Mouse (Mus musculus): ENCODE measurements around the gene Rasd1. TPM values are rescaled to one million over a fixed set of nuclear protein-coding genes. Genes with fewer than 3 reads are reported as not detected.

Rasd1 gene
- total RNA-seq (2012; rRNA removed) (not detected in 2 replicates), polyA plus RNA-seq (2012; ENCODE audit: insufficient read depth in 1 of 2, insufficient read length in 2 of 2, low read depth in 1 of 2, low replicate concordance in 2 of 2, missing spikeins in 1 of 2) (under 1 TPM in 1 of 2 experiments, not detected in 1; 0.06 TPM)

GRCm38 (mm10) chr11:59964818-59965217 lies at the start of gene Rasd1:
Gene Rasd1, minus strand, starts transcription at chr11:59964944.
- Histone ChIP-seq H3K36me3 (ENCODE audit: control insufficient read depth in 1 of 2, insufficient read depth in 2 of 2, low read length in 2 of 2) (peaks cover 2 to 9% of the 10 kb centered on the region in 2 experiments), H3K79me2 (ENCODE audit: control insufficient read depth, insufficient read depth, low read length, poor library complexity) (no peaks in the 10 kb centered on the region), H3K9me3 (replicated peaks; ENCODE audit: insufficient read depth, low read length) (no peaks in the 10 kb centered on the region), H3K9ac (ENCODE audit: control insufficient read depth, low read depth, low read length, poor library complexity, severe bottlenecking) (peak within 1 kb of the TSS; percentile 69), H3K4me1 (ENCODE audit: control insufficient read depth in 1 of 2, insufficient read depth in 2 of 2, low read length in 2 of 2) (peaks cover 18 to 28% of the 10 kb centered on the region in 2 experiments), H3K27me3 (ENCODE audit: control insufficient read depth in 1 of 2, insufficient read depth in 2 of 2, low read length in 2 of 2) (no peaks in the 10 kb centered on the region), H3K27ac (ENCODE audit: control insufficient read depth, low read depth, low read length) (0 out of 2 replicates have a peak within 1 kb of the TSS, but pooled peaks have one; percentile 3), H3K4me3 (ENCODE audit: control insufficient read depth in 1 of 2, insufficient read depth in 1 of 2, low read depth in 2 of 2, low read length in 2 of 2) (peak within 1 kb of the TSS; percentile 64 to 96)
- DNase-seq (ENCODE audit: low read depth, low spot score), result peak; percentile 87
- TF ChIP-seq ETS1 (IDR thresholded peaks at IDR 0.05; ENCODE audit: low read depth, low read length) (no peak), ZMIZ1 (IDR thresholded peaks at IDR 0.05; ENCODE audit: low read depth, low read length) (peak; percentile 70; the same call in 1 of the 2 replicates), ZNF384 (IDR thresholded peaks at IDR 0.05; ENCODE audit: low read depth, low read length) (no peak), USF1 (IDR thresholded peaks at IDR 0.05; ENCODE audit: low read depth, low read length) (no peak), POLR2AphosphoS2 (IDR thresholded peaks at IDR 0.05; ENCODE audit: low read length) (peak; percentile 29; the same call in 1 of the 2 replicates), BHLHE40 (IDR thresholded peaks at IDR 0.05; ENCODE audit: borderline replicate concordance, low read depth, low read length) (no peak), MAFK (IDR thresholded peaks at IDR 0.05; ENCODE audit: borderline replicate concordance, low read depth, low read length) (no peak), MYB (IDR thresholded peaks at IDR 0.05; ENCODE audit: low read depth, low read length) (no peak), ELF1 (IDR thresholded peaks at IDR 0.05; ENCODE audit: low read depth, low read length) (0 out of 2 replicates have a peak, but pooled peaks have one; percentile 23), POLR2A (IDR thresholded peaks at IDR 0.05; ENCODE audit: control insufficient read depth in 1 of 2, insufficient read depth in 1 of 2, low read depth in 1 of 2, low read length in 2 of 2, poor library complexity in 1 of 2) (peak; percentile 58 to 73; a peak in 3 of 4 replicates), GABPA (IDR thresholded peaks at IDR 0.05; ENCODE audit: low read depth, low read length) (no peak), JUND (IDR thresholded peaks at IDR 0.05; ENCODE audit: low read depth, low read length) (no peak), HCFC1 (IDR thresholded peaks at IDR 0.05; ENCODE audit: low read depth, low read length) (0 out of 2 replicates have a peak, but pooled peaks have one; percentile 20), USF2 (IDR thresholded peaks at IDR 0.05; ENCODE audit: borderline replicate concordance in 1 of 2, insufficient read depth in 1 of 2, low read depth in 1 of 2, low read length in 2 of 2) (0 out of 4 replicates have a peak, but pooled peaks of 1 of the 2 experiments have one; percentile 8), ZKSCAN1 (IDR thresholded peaks at IDR 0.05; ENCODE audit: low read depth, low read length) (no peak), SMC3 (IDR thresholded peaks at IDR 0.05; ENCODE audit: low read depth, low read length) (0 out of 2 replicates have a peak, but pooled peaks have one; percentile 5), TBP (IDR thresholded peaks at IDR 0.05; ENCODE audit: low read depth, low read length) (peak; percentile 60), SIN3A (IDR thresholded peaks at IDR 0.05; ENCODE audit: low read length) (peak; percentile 37; the same call in 1 of the 2 replicates), CHD2 (IDR thresholded peaks at IDR 0.05; ENCODE audit: low read length) (no peak), CHD1 (IDR thresholded peaks at IDR 0.05; ENCODE audit: low read depth, low read length) (no peak), MAZ (IDR thresholded peaks at IDR 0.05; ENCODE audit: low read depth, low read length) (peak; percentile 32; the same call in 1 of the 2 replicates), POLR2AphosphoS5 (IDR thresholded peaks at IDR 0.05; ENCODE audit: borderline replicate concordance, low read depth, low read length) (no peak), NELFE (IDR thresholded peaks at IDR 0.05; ENCODE audit: low read depth, low read length) (peak; percentile 67), ZC3H11A (IDR thresholded peaks at IDR 0.05; ENCODE audit: low read depth, low read length) (no peak), NRF1 (IDR thresholded peaks at IDR 0.05; ENCODE audit: insufficient read depth, low read depth, low read length, poor library complexity, severe bottlenecking) (no peak; the same call in 1 of the 2 replicates), TCF12 (IDR thresholded peaks at IDR 0.05; ENCODE audit: low read depth, low read length) (peak; percentile 41; the same call in 1 of the 2 replicates), GATA1 (IDR thresholded peaks at IDR 0.05; ENCODE audit: low read depth, low read length) (no peak), MAX (IDR thresholded peaks at IDR 0.05; ENCODE audit: low read length) (peak; percentile 76), CTCF (IDR thresholded peaks at IDR 0.05 in 2 of 3, conservative IDR thresholded peaks at IDR 0.05 in 1 of 3; ENCODE audit: control insufficient read depth in 1 of 3, insufficient read depth in 1 of 3, low read depth in 2 of 3, low read length in 3 of 3, poor library complexity in 1 of 3, severe bottlenecking in 1 of 3) (no peak), RCOR1 (IDR thresholded peaks at IDR 0.05; ENCODE audit: low read depth, low read length) (no peak), E2F4 (IDR thresholded peaks at IDR 0.05; ENCODE audit: borderline replicate concordance, low read depth, low read length) (0 out of 2 replicates have a peak, but pooled peaks have one; percentile 39), TAL1 (IDR thresholded peaks at IDR 0.05; ENCODE audit: low read length) (no peak), MXI1 (IDR thresholded peaks at IDR 0.05; ENCODE audit: low read depth, low read length) (peak; percentile 43), EP300 (IDR thresholded peaks at IDR 0.05; ENCODE audit: low read depth in 1 of 2, low read length in 2 of 2) (no peak)
